Mouse (Mus musculus) mouse embryonic stem cell (cell line): Measurements from ENCODE around the gene Phf21a.

Experiments used
- in situ Hi-C, 2 experiments: fragments of 300-500 bp; cut with MboI; formaldehyde crosslinking; loops; 1 replicate in 1 of 2; 3 replicates in 1 of 2; pipeline ENCODE4 v1.14.3; 2019 to 2020; ENCODE audit warnings: low sequenced_read_pairs in 2 of 2, low pct_unique_long_range_greater_than_20kb in 1 of 2, mixed read lengths in 1 of 2; ENCODE audit not compliant: unreplicated experiment in 1 of 2

Gene Phf21a

GRCm38 (mm10) chr2:92259924-92260323 is 167.0 kb downstream of the Phf21a start:
- in situ Hi-C loops = no loop called here

GRCm38 (mm10) chr2:92266100-92266617 is 173.2 kb downstream of the Phf21a start:
- in situ Hi-C loops = no loop called here

GRCm38 (mm10) chr2:92269227-92269626 is 176.3 kb downstream of the Phf21a start:
- in situ Hi-C loops = no loop called here

DNA sequence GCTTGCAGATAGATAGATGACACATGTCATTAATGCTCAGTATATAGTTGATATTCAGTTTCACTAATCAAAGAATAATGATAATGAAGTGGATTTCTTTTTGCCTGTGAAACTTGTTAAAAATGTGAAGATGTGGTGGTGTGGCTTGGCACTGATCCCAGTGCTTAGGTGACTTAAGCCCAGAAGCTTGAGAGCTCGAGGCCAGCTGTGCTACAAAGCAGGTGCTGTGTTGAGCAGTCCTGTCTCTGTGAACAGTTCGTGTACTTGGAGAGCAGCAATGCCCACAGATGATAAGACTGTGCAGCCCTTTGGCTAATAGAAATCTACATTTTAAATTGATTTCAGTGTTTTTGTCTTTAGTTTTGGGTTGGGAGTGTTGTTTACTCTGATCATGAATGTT is 179.6 kb downstream of the Phf21a start:
- in situ Hi-C loops = no loop called here

DNA sequence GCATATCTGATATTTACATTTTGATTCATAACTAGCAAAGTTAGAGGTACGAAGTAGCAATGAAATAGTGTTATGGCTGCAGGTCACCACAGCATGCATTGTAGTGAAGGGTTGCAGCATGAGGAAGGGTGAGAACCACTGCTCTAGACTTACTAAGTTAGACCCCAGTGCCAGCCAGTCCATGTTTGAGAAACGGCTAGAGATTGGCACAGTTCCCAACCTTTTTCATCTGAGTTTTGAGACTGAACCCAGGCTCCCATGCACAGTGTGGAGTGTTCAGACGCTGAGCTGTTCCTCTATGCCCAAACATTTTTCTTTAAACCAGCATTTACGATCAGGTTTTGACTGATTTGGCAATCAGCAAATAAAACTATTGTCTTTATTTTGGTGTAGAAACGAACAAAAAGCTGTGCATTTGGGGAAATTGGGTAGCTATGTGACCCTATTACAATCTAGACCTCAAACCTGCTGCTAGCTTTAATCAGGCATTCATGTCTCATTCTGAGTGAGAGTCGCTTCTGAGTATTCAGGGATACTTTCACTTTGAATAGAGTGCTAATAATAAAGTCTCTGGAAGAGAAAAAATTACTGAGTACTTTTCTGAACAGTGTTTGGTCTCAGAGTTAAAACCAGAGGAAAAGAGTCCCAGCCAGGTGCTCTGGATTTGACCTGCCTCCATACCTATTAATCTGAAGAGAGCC is 180.3 kb downstream of the Phf21a start:
- in situ Hi-C loops = no loop called here

GRCm38 (mm10) chr2:92273802-92274183 is 180.9 kb downstream of the Phf21a start:
- in situ Hi-C loops = no loop called here

DNA sequence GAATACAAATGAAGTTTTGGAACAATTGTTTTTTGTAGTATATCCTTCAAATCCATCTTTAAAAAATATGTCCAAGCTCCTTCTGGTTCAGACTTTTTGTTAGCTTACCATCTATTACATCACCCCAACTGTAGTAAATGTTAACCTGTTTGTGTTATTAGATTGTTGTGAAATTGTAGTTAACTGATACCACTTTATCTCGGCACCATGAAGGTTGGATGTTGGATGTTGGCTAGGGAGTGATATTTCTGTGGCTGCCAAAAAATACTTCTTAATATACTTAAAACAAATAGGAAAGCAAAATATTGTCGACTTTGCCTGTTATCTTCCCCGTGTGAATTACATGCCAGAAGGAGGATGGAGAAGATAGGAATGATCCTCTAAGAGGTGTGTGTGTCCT is 184.9 kb downstream of the Phf21a start:
- in situ Hi-C loops = no loop called here

DNA sequence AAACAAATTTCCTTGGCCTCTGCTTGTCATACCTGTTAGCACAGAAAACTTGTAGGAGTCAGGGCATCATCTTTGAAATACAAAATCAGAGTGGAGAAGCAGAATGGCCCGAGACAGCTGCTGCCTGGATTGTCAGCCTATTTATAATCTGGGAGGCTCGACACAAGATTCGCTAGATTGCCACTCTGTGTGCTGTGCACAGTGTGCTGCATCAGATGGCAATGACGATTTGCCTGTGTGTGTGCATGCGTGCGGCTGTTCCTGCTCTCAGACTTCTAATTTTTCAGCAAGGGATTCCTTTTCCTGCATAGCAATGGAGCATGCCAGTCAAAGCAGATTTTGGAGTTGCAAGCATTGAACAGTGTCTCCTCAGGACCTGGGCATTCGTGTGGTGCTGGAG is 185.7 kb downstream of the Phf21a start:
- in situ Hi-C loops = no loop called here

GRCm38 (mm10) chr2:92279398-92279797 is 186.5 kb downstream of the Phf21a start:
- in situ Hi-C loops = no loop called here

GRCm38 (mm10) chr2:92285597-92285996 is 192.7 kb downstream of the Phf21a start:
- in situ Hi-C loops = no loop called here

- in situ Hi-C loops = no loop called here
These were observed 196.4 kb downstream of the Phf21a start for GRCm38 (mm10) chr2:92289335-92289734.

DNA sequence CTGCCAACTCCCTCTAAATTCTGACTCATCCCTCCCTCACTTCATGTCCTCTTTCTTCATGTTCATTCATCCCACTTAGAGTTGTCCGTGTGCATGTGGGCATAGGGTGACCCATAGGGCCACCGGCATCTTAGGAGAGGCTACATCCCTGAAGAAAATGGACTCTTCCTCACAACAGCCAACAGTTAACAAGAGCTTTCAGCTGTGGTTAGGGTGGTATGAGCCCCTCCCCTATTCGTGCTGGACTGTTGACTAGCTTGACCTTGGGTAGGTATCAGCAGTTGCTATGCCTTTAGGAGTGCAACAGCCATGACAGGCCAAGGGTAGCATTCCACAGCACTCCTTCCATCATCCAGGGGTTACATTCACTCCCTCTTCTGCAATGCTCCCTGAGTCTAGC is 198.6 kb downstream of the Phf21a start:
- in situ Hi-C loops = no loop called here

DNA sequence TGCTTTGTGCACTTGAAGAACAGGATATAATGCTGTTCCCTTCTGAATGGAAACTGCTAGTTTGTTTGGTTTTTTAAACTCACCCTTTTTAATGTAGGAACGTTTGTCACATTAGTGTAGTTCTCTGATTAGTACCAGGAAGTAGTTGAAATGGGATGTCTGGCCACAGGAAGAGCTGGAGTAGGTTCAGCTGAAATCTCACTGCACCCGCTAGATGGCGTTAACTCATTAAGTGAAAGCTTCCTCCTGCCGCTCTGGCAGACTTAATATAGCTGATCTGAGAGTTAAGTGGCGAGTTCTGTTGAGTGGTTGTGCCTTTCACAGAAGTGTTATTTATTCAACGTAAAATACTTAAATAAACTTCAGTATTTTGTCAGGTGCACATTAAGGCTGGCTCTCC is 203.5 kb downstream of the Phf21a start:
- in situ Hi-C loops = no loop called here

- in situ Hi-C loops = no loop called here
These were observed 207.0 kb downstream of the Phf21a start for GRCm38 (mm10) chr2:92299896-92300295.

DNA sequence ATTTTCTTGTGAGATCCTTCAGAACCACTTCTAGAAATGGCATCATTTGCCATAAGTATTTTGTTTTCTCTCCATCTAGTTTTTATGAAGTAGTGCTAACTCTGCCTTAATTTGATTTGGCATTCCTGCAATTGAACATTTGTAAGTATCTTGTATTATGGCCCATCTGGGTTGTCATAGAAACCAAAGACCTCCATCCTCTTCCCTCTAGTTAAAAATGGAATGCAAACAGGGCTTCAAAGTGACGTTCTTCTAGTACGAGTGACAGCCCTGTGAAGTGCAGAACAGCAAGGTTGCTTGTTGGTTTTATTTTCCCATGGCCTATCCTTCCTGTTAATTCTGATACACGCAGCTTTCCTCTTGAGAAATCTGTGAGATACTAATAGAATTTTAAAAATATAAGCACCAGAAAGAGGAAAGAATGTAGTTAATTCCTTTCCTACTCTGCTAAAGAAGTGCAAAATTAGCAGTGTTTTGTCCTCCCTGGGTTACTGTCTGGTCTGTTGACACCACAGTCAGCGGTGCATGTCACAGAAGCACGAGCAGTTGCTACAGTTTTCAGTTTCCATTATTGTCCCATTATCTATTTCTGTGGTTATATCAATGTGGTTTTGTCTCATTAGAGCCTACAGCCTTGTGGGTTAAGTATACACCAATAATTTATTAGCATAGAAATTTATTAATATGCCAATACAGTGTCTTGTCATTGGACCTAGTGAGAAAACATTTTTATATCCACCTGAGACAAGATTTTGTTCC is 209.1 kb downstream of the Phf21a start:
- in situ Hi-C loops = no loop called here

DNA sequence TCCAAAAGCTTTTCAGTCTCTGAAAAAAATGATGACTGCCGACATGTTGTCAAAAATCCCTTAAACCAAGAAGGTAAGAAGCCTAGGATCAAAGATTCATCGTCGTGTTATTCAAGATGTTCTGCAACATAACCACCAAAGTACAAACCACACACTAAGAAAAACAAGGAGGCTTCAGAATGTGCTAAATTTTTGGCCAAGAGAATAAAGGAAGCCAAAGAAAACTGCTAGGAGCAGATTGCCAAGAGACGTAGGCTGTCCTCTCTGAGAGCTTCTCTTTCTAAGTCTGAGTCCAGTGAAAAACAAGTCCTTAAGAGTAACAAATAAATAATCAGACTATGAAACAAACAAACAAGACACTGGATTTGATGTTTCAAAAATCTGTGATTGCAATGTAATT is 219.6 kb downstream of the Phf21a start:
- in situ Hi-C loops = loop anchor here in 1 of 2 experiments (10.0 kb wide), 1 partner anchor 318 kb away; no protein-coding TSS in a partner anchor

- in situ Hi-C loops = loop anchor here in 1 of 2 experiments (10.0 kb wide), 1 partner anchor 319 kb away; no protein-coding TSS in a partner anchor
These were observed 221.1 kb downstream of the Phf21a start for GRCm38 (mm10) chr2:92314031-92314430.

- in situ Hi-C loops = loop anchor here in 1 of 2 experiments (10.0 kb wide), 1 partner anchor 322 kb away; no protein-coding TSS in a partner anchor
These were observed 223.7 kb downstream of the Phf21a start for GRCm38 (mm10) chr2:92316652-92317051.

DNA sequence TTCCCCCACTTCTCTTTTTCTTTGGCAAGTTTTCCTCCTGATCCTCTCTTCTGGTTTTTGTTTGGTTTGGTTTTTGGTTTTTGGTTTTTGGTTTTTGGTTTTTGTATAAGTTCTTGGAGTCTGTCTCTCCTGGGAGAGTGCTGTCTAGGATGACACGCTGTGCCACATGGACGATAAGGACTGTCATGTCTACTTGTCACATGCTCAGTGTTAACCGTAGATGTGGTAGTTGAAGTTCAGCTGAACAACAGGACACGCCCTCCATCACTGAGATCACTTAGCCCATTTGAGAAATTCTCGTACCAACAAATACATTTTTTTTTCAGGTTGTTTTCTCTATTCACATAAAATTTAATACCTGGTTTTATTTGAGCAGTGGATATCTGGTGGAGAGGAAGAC is 224.3 kb downstream of the Phf21a start:
- in situ Hi-C loops = loop anchor here in 1 of 2 experiments (10.0 kb wide), 1 partner anchor 322 kb away; no protein-coding TSS in a partner anchor
